Mouse (Mus musculus): Measurements from ENCODE around the gene Ahcy. TPM values are rescaled to one million over a fixed set of nuclear protein-coding genes. Genes with fewer than 3 reads are reported as not detected.
A peak's percentile ranks its signal among the peaks of the same experiment; 100 is the strongest.
"Not testable (repeated sequence)": the region's sequence is repeated elsewhere in the genome, so short reads cannot be mapped to it uniquely, and the experiment has no call there.

Ahcy gene
- polyA plus RNA-seq, 1 experiment from 2014 or later, result 53.9 TPM

DNA sequence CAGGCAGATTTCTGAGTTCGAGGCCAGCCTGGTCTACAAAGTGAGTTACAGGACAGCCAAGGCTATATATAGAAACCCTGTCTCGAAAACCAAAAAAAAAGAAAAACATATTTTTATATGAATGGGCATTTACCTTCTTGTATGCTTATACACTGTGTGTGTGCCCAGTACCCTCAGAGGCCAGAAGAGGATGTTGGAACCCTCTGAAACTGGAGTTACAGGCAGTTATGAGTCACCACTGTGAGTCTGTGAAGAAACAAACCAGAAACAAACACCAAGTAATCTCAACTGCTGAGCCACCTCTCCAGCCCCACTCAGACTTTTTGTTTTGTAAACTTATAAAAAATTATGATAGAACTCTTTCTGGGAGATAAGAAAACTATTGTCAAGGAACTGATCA lies 27.5 kb downstream of the Ahcy start:
- 82% methylated on average over 2 of the region's 2 CpGs for WGBS
- no peaks in the 10 kb centered on the region for H3K9me3 ChIP-seq (replicated peaks)
- no peak for ATAC-seq
- no peaks in the 10 kb centered on the region for H3K36me3 ChIP-seq (ENCODE audit: poor library complexity, severe bottlenecking)
- H3K9ac ChIP-seq, result no peak overlapping the region
- H3K27me3 ChIP-seq, result no peaks in the 10 kb centered on the region
- no peak overlapping the region for H3K27ac ChIP-seq
- H3K4me2 ChIP-seq, result no peak overlapping the region
- H3K4me1 ChIP-seq, result peaks cover 12% of the 10 kb centered on the region
- no peak overlapping the region for H3K4me3 ChIP-seq

DNA sequence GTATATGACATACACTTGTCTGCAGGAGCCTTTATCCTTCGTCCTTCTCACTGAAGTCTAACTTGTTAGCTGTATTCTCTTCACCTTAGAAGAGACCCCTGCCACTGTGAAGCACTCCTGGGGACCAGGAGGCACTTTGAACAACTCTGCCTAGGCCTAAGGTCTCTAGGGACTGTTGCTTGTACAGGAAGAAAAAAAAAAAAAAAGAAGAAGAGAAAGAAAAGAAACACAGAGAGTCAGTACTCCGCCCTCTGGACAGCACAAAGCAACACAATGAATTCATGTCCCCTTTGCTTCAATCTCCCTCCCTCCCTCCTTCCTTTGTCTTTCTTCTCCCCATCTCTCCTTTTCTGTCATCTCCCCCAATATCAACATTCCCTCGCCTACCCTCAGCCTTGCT lies 29.2 kb downstream of the Ahcy start:
- Histone ChIP-seq H3K27me3 (no peaks in the 10 kb centered on the region), H3K4me1 (peaks cover 2% of the 10 kb centered on the region), H3K27ac (no peak overlapping the region), H3K9me3 (replicated peaks) (no peaks in the 10 kb centered on the region), H3K4me3 (no peak overlapping the region), H3K4me2 (no peak overlapping the region), H3K9ac (no peak overlapping the region), H3K36me3 (ENCODE audit: poor library complexity, severe bottlenecking) (no peaks in the 10 kb centered on the region)
- ATAC-seq, result no peak
- 58% methylated on average over 3 of the region's 3 CpGs for WGBS

DNA sequence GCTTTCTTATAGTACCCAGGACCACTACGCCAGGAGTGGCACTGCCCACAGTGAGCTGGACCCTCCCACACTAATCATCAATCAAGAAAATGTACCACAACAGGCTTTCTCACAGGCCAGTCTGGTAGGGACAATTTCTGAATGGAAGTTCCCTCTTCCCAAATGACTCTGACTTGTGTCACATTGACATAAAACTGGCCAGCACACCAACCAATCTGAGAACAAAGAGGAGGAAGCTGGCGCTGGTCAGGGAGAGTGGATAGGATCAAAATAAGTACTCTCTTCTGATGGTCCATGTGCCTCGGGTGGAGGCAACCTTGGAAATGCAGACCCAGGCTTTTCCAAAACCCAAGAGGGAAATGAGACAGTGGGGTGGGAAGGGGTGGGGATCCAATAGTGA lies 29.8 kb downstream of the Ahcy start:
- Histone ChIP-seq H3K9me3 (replicated peaks) (no peaks in the 10 kb centered on the region), H3K9ac (no peak overlapping the region), H3K36me3 (ENCODE audit: poor library complexity, severe bottlenecking) (no peaks in the 10 kb centered on the region), H3K27me3 (no peaks in the 10 kb centered on the region), H3K4me1 (no peaks in the 10 kb centered on the region), H3K4me3 (no peak overlapping the region), H3K4me2 (no peak overlapping the region), H3K27ac (no peak overlapping the region)
- 81% methylated on average over 3 of the region's 3 CpGs for WGBS
- ATAC-seq, result no peak

DNA sequence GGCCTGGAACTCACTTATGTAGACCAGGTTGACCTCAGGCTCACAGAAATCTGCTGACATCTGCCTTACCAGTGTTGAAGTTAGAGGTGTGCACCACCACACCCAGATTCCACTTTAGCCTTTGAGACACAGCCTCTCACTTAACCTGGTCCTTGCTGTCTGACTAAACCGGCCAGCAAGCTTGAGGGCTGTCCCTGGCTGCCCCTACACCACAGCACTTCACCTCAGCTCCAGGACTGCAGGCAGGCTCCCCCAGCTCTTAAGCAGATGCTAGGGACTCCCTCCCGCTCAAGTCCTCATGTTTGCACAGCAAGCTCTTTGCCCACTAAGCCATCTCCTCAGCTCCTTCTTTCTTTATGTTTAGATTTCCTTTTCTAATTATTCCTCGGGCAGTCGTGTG lies 34.3 kb downstream of the Ahcy start:
- H3K36me3 ChIP-seq (ENCODE audit: poor library complexity, severe bottlenecking), result no peaks in the 10 kb centered on the region
- no peak overlapping the region for H3K4me3 ChIP-seq
- H3K9me3 ChIP-seq (replicated peaks), result no peaks in the 10 kb centered on the region
- no peaks in the 10 kb centered on the region for H3K27me3 ChIP-seq
- no peak overlapping the region for H3K4me2 ChIP-seq
- H3K4me1 ChIP-seq, result no peaks in the 10 kb centered on the region
- no peak overlapping the region for H3K27ac ChIP-seq
- ATAC-seq, result no peak
- H3K9ac ChIP-seq, result no peak overlapping the region
- WGBS, result 78% methylated on average over 4 of the region's 4 CpGs

DNA sequence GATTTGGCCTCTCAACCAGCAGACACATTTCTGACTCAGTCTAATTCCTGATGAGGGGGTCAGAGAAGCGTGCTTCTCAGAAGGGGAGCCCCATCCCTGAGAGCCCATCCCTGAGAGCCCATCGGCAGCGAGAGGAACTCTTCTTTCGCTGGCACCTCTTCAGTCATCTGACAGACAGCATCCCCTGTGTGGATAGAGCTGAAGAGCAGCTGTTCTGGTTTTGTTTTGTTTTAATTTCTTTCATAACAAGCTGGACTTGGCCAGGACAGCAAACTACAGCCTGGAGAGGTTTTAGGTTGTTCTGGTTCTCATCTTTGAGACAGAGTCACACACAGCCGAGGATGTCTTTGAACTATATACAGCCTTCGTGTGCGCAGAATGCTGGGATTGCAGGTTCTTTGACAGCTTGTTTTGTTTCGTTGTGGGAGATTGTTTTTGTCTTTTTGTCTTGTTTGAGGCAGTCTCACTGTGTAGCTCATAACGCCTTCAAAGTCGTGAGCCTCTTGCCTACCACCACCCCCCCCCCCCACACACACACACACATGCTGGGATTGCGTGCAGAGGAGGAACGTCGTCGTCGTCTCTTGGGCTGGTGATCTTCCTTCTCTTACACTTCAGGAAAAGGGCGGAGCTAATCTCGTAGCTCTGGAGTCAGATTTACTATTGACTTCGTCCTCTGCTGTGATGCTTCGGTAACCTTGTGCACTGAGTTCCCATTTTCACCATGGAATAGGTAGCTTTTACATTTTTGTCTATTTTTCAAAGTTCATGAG lies 41.2 kb downstream of the Ahcy start:
- Histone ChIP-seq H3K4me2 (no peak overlapping the region), H3K4me1 (no peaks in the 10 kb centered on the region), H3K9me3 (replicated peaks) (no peaks in the 10 kb centered on the region), H3K4me3 (no peak overlapping the region), H3K9ac (no peak overlapping the region), H3K36me3 (ENCODE audit: poor library complexity, severe bottlenecking) (no peaks in the 10 kb centered on the region), H3K27me3 (no peaks in the 10 kb centered on the region), H3K27ac (no peak overlapping the region)
- ATAC-seq, result no peak
- WGBS, result 51% methylated on average over 19 of the region's 19 CpGs

DNA sequence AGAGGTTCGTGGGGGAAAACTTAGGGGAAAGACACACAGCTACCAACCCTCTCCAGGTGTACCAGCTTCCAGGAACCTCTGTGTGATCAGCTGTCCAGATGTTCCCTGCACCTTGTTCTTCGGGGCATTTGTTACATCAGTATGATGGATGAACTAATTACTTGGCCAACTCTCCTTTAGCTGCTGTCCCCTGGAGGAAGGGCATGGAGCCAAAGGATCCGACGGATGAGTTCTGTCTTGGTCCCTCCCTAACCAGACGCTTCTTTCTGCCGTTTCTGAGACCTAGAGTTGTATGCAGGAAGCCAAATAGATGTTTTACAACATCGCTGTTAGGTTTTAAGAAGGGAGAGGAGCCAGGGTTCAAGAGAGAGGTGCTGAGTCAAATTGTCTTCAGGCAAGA lies 43.5 kb downstream of the Ahcy start:
- H3K36me3 ChIP-seq (ENCODE audit: poor library complexity, severe bottlenecking), result no peaks in the 10 kb centered on the region
- H3K27me3 ChIP-seq, result no peaks in the 10 kb centered on the region
- no peak for ATAC-seq
- H3K4me2 ChIP-seq, result no peak overlapping the region
- 81% methylated on average over 7 of the region's 7 CpGs for WGBS
- no peak overlapping the region for H3K27ac ChIP-seq
- no peaks in the 10 kb centered on the region for H3K4me1 ChIP-seq
- H3K4me3 ChIP-seq, result no peak overlapping the region
- no peaks in the 10 kb centered on the region for H3K9me3 ChIP-seq (replicated peaks)
- no peak overlapping the region for H3K9ac ChIP-seq

DNA sequence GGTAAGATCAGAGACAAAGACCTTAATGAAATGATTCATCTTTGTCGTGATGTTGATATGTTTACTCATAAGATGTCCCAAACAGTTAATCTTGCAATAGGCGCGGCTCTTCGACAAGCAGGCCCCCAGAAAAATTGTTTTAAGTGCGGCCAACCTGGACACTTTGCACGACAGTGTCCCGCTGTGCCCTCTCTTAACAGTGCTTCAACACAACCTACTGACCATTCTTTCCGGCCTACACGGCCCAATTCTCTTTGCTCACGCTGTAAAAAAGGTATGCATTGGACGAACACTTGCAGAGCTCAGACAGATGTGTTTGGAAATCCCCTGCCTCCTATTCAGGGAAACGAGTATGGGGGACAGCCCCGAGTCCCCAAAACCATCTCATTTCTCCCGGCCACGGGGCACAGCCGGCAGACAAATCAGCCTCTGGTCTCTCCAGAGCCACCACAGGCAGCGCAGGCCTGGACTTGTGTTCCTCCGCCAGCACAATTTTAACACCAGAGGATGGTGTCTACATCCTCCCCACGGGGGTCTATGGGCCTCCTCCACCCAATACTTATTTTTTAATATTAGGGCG lies 54.0 kb downstream of the Ahcy start:
- H3K4me3 ChIP-seq; H3K27me3 ChIP-seq; H3K4me1 ChIP-seq; H3K36me3 ChIP-seq (ENCODE audit: poor library complexity, severe bottlenecking); H3K9me3 ChIP-seq (replicated peaks); H3K9ac ChIP-seq: not testable (repeated sequence)
- Histone ChIP-seq H3K4me2 (peak overlapping the region; percentile 73), H3K27ac (peak overlapping the region; percentile 93; the same call in 1 of the 2 replicates)
- ATAC-seq, result 0 out of 2 replicates have a peak, but pooled peaks have one; percentile 3
- 17% methylated on average over 20 of the region's 20 CpGs for WGBS

DNA sequence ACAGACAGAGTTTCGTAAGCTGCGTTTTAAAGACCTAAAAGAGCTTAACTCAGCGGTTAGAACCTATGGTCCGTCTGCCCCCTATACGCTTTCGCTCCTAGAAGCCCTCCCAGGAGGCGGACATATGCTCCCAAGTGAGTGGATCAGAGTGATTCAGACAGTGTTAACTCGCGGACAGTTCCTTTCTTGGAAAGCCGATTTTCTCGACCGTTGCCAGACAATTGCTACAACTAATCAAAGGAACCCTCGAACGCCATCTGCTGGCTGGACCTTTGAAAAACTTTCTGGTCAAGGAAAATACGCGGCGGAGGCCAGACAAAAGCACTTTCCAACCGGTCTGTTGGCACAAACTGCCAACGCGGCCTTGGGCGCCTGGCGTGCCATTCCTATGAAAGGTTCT lies 54.6 kb downstream of the Ahcy start:
- Histone ChIP-seq H3K9me3 (replicated peaks) (no peaks in the 10 kb centered on the region), H3K27me3 (no peaks in the 10 kb centered on the region), H3K27ac (peak overlapping the region; percentile 93), H3K4me1 (peaks cover 7% of the 10 kb centered on the region), H3K4me2 (peak overlapping the region; percentile 73), H3K4me3 (peak overlapping the region; percentile 42), H3K9ac (peak overlapping the region; percentile 75), H3K36me3 (ENCODE audit: poor library complexity, severe bottlenecking) (no peaks in the 10 kb centered on the region)
- ATAC-seq, result peak; percentile 84
- under 1% methylated on average over 22 of the region's 22 CpGs for WGBS

DNA sequence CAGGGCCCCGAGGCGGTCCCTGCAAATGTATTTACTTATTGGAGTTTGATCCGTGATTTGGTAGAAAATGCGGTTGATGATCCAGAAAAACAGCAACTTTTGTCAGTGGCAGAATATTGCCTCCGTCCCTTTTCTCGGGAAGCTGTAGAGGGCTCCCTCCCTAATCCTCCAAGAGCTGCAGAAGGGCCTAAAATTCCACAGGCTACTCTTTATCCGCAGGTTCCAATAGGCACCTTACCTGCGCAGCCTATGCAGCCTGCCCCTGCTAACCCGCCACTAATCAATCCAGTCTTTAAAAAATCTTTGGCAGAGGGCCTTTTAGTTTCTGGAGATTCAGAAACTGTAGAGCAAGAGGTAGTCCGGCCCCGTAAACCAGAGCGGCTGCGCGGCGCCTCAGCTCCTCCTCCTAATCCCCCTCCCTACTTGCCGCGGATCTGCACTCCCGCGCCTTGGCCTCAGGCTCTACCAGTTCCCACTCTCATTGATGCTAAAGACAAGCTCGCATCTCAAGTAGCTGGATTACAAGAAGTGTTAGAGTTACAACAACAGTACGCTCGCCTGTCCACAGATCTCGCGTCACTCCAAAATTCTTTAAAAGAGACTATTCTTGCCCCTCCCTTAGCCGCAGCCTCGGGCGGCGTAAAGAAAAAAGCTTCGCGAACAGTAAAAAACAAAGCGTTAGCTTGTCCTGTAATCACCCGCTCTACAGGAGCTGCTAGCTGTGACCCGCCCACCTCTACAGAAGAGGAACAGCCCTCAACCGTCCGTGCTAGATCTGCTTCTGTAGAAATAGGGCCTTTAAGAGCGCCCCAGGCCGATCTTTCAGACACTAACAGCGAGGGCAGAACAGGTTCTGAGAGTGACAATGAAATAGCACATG lies 55.3 kb downstream of the Ahcy start:
- peak overlapping the region; percentile 93 for H3K27ac ChIP-seq
- no peaks in the 10 kb centered on the region for H3K36me3 ChIP-seq (ENCODE audit: poor library complexity, severe bottlenecking)
- peak overlapping the region; percentile 73 for H3K4me2 ChIP-seq
- WGBS, result under 1% methylated on average over 38 of the region's 38 CpGs
- H3K9ac ChIP-seq, result peak overlapping the region; percentile 75
- H3K9me3 ChIP-seq (replicated peaks), result no peaks in the 10 kb centered on the region
- peak overlapping the region; percentile 42 for H3K4me3 ChIP-seq
- H3K4me1 ChIP-seq, result peaks cover 7% of the 10 kb centered on the region
- ATAC-seq, result peak; percentile 96
- H3K27me3 ChIP-seq, result peaks cover 4% of the 10 kb centered on the region; the same call in 1 of the 2 replicates

DNA sequence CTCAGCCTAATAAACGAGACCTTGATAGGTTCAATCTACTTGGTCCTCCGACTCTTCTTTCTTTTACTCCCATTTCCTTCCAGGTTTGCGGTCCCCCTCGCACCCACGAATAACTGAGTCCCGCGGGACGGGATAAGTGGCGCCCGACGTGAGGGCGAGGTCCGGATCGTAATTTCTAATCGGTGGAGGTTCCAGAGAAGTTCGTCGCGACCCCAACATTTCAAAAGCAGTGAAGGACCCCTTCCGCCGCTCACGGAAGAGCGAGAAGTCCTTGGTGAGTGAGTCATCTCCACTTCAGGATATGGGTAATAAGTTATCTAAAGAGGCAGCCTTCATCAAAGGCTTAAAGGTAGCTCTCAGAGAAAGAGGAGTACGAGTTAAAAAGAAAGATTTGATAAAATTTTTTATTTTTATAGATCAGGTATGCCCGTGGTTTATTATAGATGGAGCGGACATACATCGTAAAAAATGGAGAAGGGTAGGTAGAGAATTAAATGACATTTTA lies 56.0 kb downstream of the Ahcy start, which contains the start of gene Gm14226:
Gene Gm14226, plus strand, starts transcription at position 16 of the 505 bp plus-strand sequence.
- H3K27me3 ChIP-seq; H3K9me3 ChIP-seq (replicated peaks); H3K4me1 ChIP-seq; ATAC-seq; H3K36me3 ChIP-seq (ENCODE audit: poor library complexity, severe bottlenecking): not testable (repeated sequence)
- H3K4me2 ChIP-seq, result peak within 1 kb of the TSS; percentile 73
- peak within 1 kb of the TSS; percentile 75 for H3K9ac ChIP-seq
- H3K27ac ChIP-seq, result peak within 1 kb of the TSS; percentile 93
- 1% methylated on average over 23 of the region's 26 CpGs for WGBS
- H3K4me3 ChIP-seq, result peak within 1 kb of the TSS; percentile 42

DNA sequence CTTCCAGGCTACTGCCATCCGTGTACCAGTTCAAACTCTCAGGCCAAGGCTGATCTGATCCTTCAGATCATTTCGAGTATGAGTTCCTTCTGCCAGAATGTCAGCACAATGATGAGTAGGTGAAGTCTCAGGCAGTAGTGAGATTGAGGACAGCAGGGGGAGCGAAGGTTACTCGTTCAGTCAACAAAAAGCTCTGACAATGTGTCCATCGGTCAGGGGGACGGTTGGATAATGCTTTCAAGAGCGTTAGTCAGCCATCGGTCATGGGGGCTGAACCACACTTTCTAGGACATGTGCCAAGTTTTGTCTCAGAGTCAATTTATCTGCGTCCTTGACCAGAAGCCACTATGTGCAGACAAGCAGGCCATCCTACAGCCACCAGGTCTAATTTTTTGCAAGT lies 57.5 kb downstream of the Ahcy start:
- not testable (repeated sequence) for H3K4me2 ChIP-seq; ATAC-seq; H3K9ac ChIP-seq; H3K27me3 ChIP-seq; H3K9me3 ChIP-seq (replicated peaks); H3K4me3 ChIP-seq; H3K4me1 ChIP-seq; H3K27ac ChIP-seq; H3K36me3 ChIP-seq (ENCODE audit: poor library complexity, severe bottlenecking)
- 13% methylated on average over 8 of the region's 9 CpGs for WGBS

DNA sequence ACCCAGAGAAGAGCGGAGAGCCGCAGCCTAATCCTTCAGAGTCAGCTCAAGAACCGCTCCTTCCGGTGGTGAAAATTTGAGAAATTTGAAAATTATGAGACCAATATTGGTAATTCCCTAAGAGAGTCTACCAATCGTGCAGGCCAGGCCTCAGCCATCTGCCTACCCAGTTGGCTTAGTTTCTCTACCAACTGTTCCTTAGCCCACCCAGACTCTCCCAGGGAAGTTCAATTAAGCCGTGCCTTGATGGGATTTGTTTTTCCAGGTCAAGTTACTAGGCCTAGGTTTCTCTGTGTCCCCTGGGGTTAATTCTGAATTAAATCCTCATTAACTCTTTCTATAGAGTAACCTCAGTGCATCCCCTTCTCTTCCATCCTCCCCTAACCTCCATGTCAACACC lies 61.3 kb downstream of the Ahcy start:
- ATAC-seq, result no peak
- Histone ChIP-seq H3K4me1 (no peaks in the 10 kb centered on the region), H3K36me3 (ENCODE audit: poor library complexity, severe bottlenecking) (no peaks in the 10 kb centered on the region), H3K27ac (no peak overlapping the region), H3K27me3 (peaks cover 9% of the 10 kb centered on the region; the same call in 1 of the 2 replicates), H3K9ac (no peak overlapping the region), H3K4me3 (no peak overlapping the region), H3K9me3 (replicated peaks) (no peaks in the 10 kb centered on the region), H3K4me2 (no peak overlapping the region)
- 65% methylated on average over 6 of the region's 6 CpGs for WGBS

All from forebrain, embryonic 13.5 days (tissue).